In the genomic region with DNA sequence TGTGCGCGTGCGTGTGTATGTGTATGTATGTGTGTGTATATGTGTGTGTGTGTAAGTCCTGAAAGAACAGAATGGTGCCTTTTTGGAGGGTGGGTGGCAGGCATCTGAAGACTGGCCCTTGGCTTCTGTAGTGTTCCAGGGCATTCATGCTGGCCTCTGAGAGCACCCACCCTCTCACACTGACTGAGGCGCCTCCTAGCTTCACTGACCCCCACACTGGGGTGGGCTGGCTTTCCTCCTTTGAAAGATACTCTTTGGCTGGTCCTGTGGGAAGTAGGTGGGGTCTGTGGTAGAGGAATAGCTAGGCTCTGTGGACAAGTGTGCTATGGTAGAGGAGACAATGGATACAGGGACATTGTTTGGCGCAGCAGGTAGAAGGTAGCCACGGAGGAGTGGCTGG, we compare ENCODE assay signal across 11 mouse cellular contexts.
DNase-seq lines count a peak whose midpoint lies in the region; ATAC-seq and TF ChIP-seq lines count a peak whose summit lies in the region.
"Had no signal": no experiment of that assay in that cellular context is flagged by ENCODE, and none has a peak within 500 bp of the region (broad histone marks: within the 10 kb centered on the region; RNA-seq: fewer than 3 reads in every experiment).

No protein-coding gene starts in this region.

- no peak overlapping the region for H3K4me3 ChIP-seq in gastrocnemius, adult 2 months
- H3K4me3 ChIP-seq in liver, embryonic 11.5 days (ENCODE audit: low read depth, low read length) = no peak overlapping the region
- H3K4me3 ChIP-seq in limb, embryonic 11.5 days (ENCODE audit: low read depth, low read length) = no peak overlapping the region
- H3K4me3 ChIP-seq in stomach, embryonic 15.5 days (replicated peaks) = no peak overlapping the region

- WGBS in liver, embryonic 11.5 days = 73% methylated on average over 6 of the region's 6 CpGs
- whole genome bisulfite sequencing in limb, embryonic 11.5 days = 75% methylated on average over 6 of the region's 6 CpGs
- 78% methylated on average over 6 of the region's 6 CpGs for WGBS in stomach, embryonic 15.5 days

- no peak for DNase-seq in gastrocnemius, adult 2 months
- DNase-seq in gastrocnemius, adult 18-20 months (ENCODE audit: low spot score) = no peak
- DNase-seq in liver, embryonic 11.5 days (ENCODE audit: low spot score) = no peak
- DNase-seq in liver = no peak
- DNase-seq in limb, embryonic 11.5 days (ENCODE audit: low spot score) = no peak
- no peak for DNase-seq in cerebellum, postnatal 14 days
- no peak for DNase-seq in right cerebral cortex, postnatal 10 days (ENCODE audit: low spot score in 2 of 2)
- DNase-seq: left cerebral cortex, postnatal 4 days had no signal

- intact Hi-C loops in gastrocnemius, adult 2 months (cut with DNase I) = no loop called here

- no peaks in the 10 kb centered on the region for H3K27me3 ChIP-seq in liver, embryonic 11.5 days (replicated peaks; ENCODE audit: control insufficient read depth, insufficient read depth, low read length)
- H3K27me3 ChIP-seq in limb, embryonic 11.5 days (ENCODE audit: control insufficient read depth, insufficient read depth, low read length) = no peaks in the 10 kb centered on the region
- H3K27me3 ChIP-seq in stomach, embryonic 15.5 days (replicated peaks) = no peaks in the 10 kb centered on the region
- H3K27me3 ChIP-seq: Patski had no signal

- no peak overlapping the region for H3K9ac ChIP-seq in liver, embryonic 11.5 days (ENCODE audit: low read depth, low read length)
- H3K9ac ChIP-seq in limb, embryonic 11.5 days (ENCODE audit: low read length) = no peak overlapping the region
- H3K9ac ChIP-seq in stomach, embryonic 15.5 days = no peak overlapping the region

- H3K9me3 ChIP-seq in liver, embryonic 11.5 days (ENCODE audit: control insufficient read depth, low read length) = no peaks in the 10 kb centered on the region
- no peaks in the 10 kb centered on the region for H3K9me3 ChIP-seq in limb, embryonic 11.5 days (ENCODE audit: control insufficient read depth, low read length)
- no peaks in the 10 kb centered on the region for H3K9me3 ChIP-seq in stomach, embryonic 15.5 days

- H3K36me3 ChIP-seq in liver, embryonic 11.5 days (ENCODE audit: control insufficient read depth, insufficient read depth, low read length) = no peaks in the 10 kb centered on the region
- no peaks in the 10 kb centered on the region for H3K36me3 ChIP-seq in limb, embryonic 11.5 days (ENCODE audit: control insufficient read depth, insufficient read depth, low read length)
- H3K36me3 ChIP-seq in stomach, embryonic 15.5 days = no peaks in the 10 kb centered on the region

- H3K27ac ChIP-seq in gastrocnemius, adult 2 months = peak overlapping the region; percentile 78
- peak overlapping the region; percentile 15; the same call in 1 of the 2 replicates for H3K27ac ChIP-seq in liver, embryonic 11.5 days (ENCODE audit: low read depth, low read length)
- H3K27ac ChIP-seq in limb, embryonic 11.5 days (replicated peaks; ENCODE audit: low read depth, low read length) = no peak overlapping the region
- H3K27ac ChIP-seq in stomach, embryonic 15.5 days = peak overlapping the region; percentile 75

- H3K4me1 ChIP-seq in liver, embryonic 11.5 days (replicated peaks; ENCODE audit: control insufficient read depth, insufficient read depth, low read length) = peaks cover 21% of the 10 kb centered on the region
- peaks cover 19% of the 10 kb centered on the region for H3K4me1 ChIP-seq in limb, embryonic 11.5 days (ENCODE audit: control insufficient read depth, insufficient read depth, low read length)
- H3K4me1 ChIP-seq in stomach, embryonic 15.5 days = peaks cover 39% of the 10 kb centered on the region

- no peak for TF ChIP-seq CTCF in gastrocnemius, adult 2 months (IDR thresholded peaks at IDR 0.05)

- H3K4me2 ChIP-seq in liver, embryonic 11.5 days = no peak overlapping the region
- H3K4me2 ChIP-seq in limb, embryonic 11.5 days (ENCODE audit: low read depth, severe bottlenecking) = no peak overlapping the region
- H3K4me2 ChIP-seq in stomach, embryonic 15.5 days = no peak overlapping the region

- ATAC-seq in liver, embryonic 11.5 days (replicated peaks; ENCODE audit: low FRiP score) = no peak
- 0 out of 2 replicates have a peak, but pooled peaks have one; percentile 13 for ATAC-seq in limb, embryonic 11.5 days (ENCODE audit: insufficient number of reproducible peaks, low FRiP score, low TSS enrichment, low read depth)
- no peak for ATAC-seq in stomach, embryonic 15.5 days (ENCODE audit: insufficient read depth, low FRiP score, low read depth)
- ATAC-seq: inflammation-experienced regulatory T-cells, adult 6 months; Patski had no signal
